Mouse (Mus musculus): ENCODE measurements at regions not wholly inside any gene's neighbourhood (a gene's known extent, or its start where the extent isn't known, plus 50 kb on each side); places are given as distances from the start of the nearest gene placed in this dataset.

DNA sequence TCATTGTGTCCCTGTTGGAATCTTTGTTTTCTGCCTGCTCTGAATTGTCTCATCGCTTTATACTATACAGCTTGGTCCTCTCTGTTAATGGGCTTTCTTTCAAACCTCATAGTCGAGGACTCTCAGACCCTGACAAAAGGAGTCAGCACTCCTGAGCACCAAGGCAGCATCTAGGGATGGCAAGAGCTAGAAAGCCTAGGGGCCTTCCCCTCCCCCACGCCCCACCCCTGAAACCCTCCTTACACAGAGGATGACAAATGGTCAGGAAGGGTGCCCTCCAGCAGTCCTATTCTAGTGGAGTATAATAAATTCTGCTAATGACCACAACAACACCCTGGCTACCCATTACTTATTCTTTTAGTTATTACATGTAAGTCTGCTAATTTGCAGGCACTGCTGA is 74.4 kb downstream of the Tbx19 start:
- no peak overlapping the region for H3K27ac ChIP-seq
- no peak overlapping the region for H3K4me3 ChIP-seq
- no peaks in the 10 kb centered on the region for H3K27me3 ChIP-seq (ENCODE audit: poor library complexity, severe bottlenecking)
- 73% methylated on average over 3 of the region's 3 CpGs for whole genome bisulfite sequencing
- no peaks in the 10 kb centered on the region for H3K36me3 ChIP-seq (replicated peaks)
- no peaks in the 10 kb centered on the region for H3K4me1 ChIP-seq
- no peak for DNase-seq (ENCODE audit: extremely low spot score, low spot score)
- H3K9me3 ChIP-seq, result no peaks in the 10 kb centered on the region

DNA sequence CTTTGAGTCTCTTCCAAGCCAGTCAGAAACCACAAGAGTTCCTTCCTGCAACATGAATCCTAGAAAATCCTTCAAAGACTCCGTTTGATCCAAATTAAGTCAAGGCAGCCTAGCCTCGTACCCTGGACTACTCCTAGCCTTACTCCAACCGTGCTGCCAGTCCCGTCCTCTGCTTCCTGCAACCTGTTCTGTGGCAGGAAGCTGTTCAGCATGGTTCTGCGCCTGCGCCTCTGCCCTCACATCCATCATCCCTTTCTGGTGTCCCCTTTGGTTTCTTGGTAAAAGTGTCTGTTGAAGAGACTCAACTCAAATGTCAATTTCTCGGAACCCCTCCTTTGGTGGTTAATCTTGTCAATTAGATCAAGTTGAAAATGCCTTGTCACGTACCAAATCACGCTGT is 75.8 kb downstream of the Tbx19 start:
- Histone ChIP-seq H3K27me3 (ENCODE audit: poor library complexity, severe bottlenecking) (no peaks in the 10 kb centered on the region), H3K9me3 (no peaks in the 10 kb centered on the region), H3K27ac (no peak overlapping the region), H3K36me3 (replicated peaks) (no peaks in the 10 kb centered on the region), H3K4me1 (no peaks in the 10 kb centered on the region), H3K4me3 (no peak overlapping the region)
- no peak for DNase-seq (ENCODE audit: extremely low spot score, low spot score)
- WGBS, result 90% methylated on average over 9 of the region's 9 CpGs

DNA sequence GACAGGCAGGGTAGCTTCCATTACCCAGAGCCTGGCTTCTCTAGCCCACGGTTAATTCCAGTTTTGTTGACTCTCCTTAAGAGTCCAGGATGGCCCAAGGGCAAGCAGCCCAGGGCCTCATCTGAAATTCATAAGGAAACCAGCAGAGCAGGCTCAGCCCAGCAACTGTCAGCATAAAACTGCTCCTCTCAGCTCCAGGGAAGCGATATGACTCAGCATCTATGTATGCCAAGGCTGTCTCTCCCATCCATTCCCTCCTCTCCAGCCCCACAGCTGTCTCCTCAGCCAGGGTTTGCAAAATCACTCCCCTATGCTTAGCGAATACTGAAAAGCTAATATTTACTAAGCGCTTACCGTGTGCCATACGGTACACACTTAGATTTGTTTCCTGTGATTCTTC is 76.4 kb downstream of the Tbx19 start:
- Histone ChIP-seq H3K4me1 (no peaks in the 10 kb centered on the region), H3K27me3 (ENCODE audit: poor library complexity, severe bottlenecking) (no peaks in the 10 kb centered on the region), H3K27ac (no peak overlapping the region), H3K9me3 (no peaks in the 10 kb centered on the region), H3K4me3 (no peak overlapping the region), H3K36me3 (replicated peaks) (no peaks in the 10 kb centered on the region)
- DNase-seq (ENCODE audit: extremely low spot score, low spot score), result no peak
- 92% methylated on average over 6 of the region's 6 CpGs for WGBS

DNA sequence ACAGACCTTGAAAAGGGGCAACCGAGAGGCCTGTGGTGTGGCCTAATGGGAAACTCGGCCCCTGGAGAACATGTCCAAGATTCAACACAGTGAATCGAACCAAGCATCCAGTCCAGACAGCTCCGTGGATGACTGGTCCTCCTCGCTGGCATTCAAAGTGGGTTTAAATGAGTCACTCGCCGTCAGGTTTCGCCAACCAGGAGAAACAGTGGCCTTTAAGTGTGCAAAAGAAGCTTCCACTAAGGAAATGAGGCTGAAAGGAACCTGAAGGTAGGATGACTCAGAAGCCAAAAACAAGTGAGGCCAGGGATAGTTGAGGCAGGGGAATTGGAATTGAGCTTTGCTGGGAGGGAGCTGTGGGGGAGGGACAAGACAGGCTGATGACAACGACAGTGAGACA is 80.2 kb downstream of the Tbx19 start:
- DNase-seq (ENCODE audit: extremely low spot score, low spot score), result no peak
- H3K4me3 ChIP-seq, result no peak overlapping the region
- no peaks in the 10 kb centered on the region for H3K27me3 ChIP-seq (ENCODE audit: poor library complexity, severe bottlenecking)
- no peak overlapping the region for H3K27ac ChIP-seq
- WGBS, result 89% methylated on average over 9 of the region's 9 CpGs
- no peaks in the 10 kb centered on the region for H3K9me3 ChIP-seq
- H3K36me3 ChIP-seq (replicated peaks), result no peaks in the 10 kb centered on the region
- H3K4me1 ChIP-seq, result peaks cover 8% of the 10 kb centered on the region

DNA sequence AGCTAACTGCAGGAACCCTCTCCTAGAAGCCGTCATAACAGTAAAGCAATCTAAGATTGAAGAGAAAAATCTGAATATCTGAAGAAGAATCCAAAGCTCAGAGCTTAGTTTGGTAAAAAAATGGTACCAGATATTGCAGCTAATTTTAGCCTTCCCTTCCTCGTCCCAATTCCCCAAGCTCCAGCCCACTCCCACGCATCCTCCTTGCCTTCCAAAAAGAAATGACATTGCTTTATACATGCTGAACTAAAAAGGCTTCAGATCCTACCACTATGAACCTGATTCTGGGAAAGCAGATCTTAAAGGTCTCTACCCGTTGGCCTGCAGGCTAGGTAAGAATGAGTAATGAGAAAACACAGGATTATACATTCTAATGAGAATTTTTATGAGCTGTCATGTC is 83.3 kb downstream of the Tbx19 start:
- no peak overlapping the region for H3K4me3 ChIP-seq
- DNase-seq (ENCODE audit: extremely low spot score, low spot score), result no peak
- peaks cover 13% of the 10 kb centered on the region for H3K4me1 ChIP-seq
- H3K36me3 ChIP-seq (replicated peaks), result no peaks in the 10 kb centered on the region
- no peaks in the 10 kb centered on the region for H3K9me3 ChIP-seq
- WGBS, result 86% methylated on average over 4 of the region's 4 CpGs
- no peak overlapping the region for H3K27ac ChIP-seq
- no peaks in the 10 kb centered on the region for H3K27me3 ChIP-seq (ENCODE audit: poor library complexity, severe bottlenecking)

DNA sequence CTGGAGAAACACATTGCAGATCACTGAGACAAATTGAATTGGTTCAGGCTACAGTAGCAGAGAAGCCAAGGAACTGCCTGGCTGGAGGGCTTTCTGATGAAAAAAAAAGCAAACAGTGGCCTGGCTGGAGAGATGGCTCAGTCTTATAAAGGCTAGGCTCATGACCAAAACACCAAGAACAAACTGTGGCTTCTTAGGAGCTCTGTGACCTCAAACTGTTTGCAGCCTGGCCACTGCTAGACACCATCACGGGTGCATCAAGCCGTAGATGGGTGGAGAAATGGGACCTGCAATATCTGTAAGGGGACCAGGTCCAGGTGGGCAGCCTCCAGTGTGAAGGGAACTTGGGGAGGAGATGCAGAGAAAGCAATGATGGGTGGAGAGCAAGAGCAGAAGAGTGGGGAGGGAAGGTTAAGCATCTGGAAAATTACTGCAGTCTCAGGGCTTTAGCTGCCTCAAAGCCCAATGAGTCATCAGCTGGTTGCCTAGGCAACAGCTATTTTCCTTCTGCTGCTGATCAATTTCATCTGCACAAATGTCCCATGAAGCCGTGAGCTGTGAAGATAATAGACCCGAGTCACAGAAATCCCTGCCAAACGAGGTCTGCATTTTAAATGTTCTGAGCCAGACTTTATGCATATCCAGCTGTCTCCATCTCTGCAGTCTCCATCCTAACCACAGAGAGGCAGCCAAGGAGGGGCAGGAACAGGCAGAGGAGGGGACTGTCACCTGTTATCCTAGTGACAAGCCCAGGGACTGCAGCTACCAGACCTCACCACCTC is 85.1 kb downstream of the Tbx19 start:
- DNase-seq (ENCODE audit: extremely low spot score, low spot score), result peak; percentile 24
- Histone ChIP-seq H3K4me1 (peaks cover 13% of the 10 kb centered on the region), H3K27me3 (ENCODE audit: poor library complexity, severe bottlenecking) (no peaks in the 10 kb centered on the region), H3K36me3 (replicated peaks) (no peaks in the 10 kb centered on the region), H3K9me3 (no peaks in the 10 kb centered on the region), H3K4me3 (no peak overlapping the region), H3K27ac (peak overlapping the region; percentile 45; the same call in 1 of the 2 replicates)
- 53% methylated on average over 5 of the region's 5 CpGs for WGBS

DNA sequence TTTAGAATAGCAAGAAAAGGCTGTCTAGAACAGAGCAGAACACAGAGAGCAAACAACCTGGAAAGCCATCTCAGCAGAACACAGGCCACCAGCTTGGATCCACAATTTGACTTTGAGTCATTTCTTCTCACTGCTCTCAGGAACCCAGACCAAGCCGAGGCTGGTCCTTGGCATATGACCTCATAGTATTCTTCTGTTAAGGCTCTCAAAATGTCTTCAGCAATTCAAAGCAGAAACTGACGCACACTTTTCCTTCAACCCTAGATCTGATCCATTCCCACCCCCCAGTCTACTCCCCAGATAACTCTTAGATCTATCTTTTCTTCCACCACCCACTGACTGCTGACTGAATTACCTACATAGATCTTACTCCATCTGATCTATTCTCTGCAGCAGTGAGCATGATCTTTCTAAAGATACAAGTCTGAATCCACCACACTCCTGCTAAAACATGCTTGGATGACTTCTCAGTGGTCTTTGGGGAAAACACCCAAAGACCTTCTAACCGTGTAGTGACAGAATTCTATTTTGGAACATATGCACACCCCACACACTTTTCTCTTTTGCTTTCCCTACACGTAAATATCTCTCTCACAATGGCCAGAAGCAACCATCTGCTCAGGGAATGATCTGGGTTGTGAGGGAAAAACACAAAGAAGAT is 88.6 kb downstream of the Tbx19 start:
- H3K4me3 ChIP-seq, result no peak overlapping the region

DNA sequence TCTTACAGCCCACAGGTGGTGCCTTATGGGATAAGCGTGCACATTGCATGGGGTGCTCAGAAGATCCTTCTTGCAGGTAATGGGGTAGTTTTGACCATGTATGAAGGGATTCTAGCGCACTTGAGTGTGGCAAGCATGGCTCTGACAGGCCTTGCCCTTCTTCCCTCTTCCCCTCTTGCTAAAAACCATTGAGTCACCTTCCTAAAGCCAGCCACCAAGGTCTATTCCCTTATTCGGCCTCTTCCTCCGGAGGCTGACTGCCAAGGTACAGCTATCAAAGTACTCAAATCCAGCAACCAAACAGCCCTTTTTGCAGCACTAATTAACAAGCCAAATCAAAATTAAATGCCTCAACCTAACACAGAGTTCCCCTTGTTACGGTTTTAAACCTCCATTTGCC is 95.6 kb downstream of the Tbx19 start:
- DNase-seq (ENCODE audit: extremely low spot score, low spot score), result no peak
- Histone ChIP-seq H3K4me3 (no peak overlapping the region), H3K27me3 (ENCODE audit: poor library complexity, severe bottlenecking) (no peaks in the 10 kb centered on the region), H3K4me1 (peaks cover 16% of the 10 kb centered on the region; the same call in 1 of the 2 replicates), H3K9me3 (no peaks in the 10 kb centered on the region), H3K27ac (no peak overlapping the region), H3K36me3 (replicated peaks) (no peaks in the 10 kb centered on the region)
- 82% methylated on average over 5 of the region's 5 CpGs for WGBS

More for the DNA sequence above, 88.6 kb downstream of the Tbx19 start:
- DNase-seq (ENCODE audit: extremely low spot score, low spot score), result no peak
- H3K27me3 ChIP-seq (ENCODE audit: poor library complexity, severe bottlenecking), result no peaks in the 10 kb centered on the region
- H3K27ac ChIP-seq, result no peak overlapping the region
- H3K36me3 ChIP-seq (replicated peaks), result no peaks in the 10 kb centered on the region
- 87% methylated on average over 4 of the region's 4 CpGs for WGBS
- H3K9me3 ChIP-seq, result no peaks in the 10 kb centered on the region
- H3K4me1 ChIP-seq, result peaks cover 13% of the 10 kb centered on the region

DNA sequence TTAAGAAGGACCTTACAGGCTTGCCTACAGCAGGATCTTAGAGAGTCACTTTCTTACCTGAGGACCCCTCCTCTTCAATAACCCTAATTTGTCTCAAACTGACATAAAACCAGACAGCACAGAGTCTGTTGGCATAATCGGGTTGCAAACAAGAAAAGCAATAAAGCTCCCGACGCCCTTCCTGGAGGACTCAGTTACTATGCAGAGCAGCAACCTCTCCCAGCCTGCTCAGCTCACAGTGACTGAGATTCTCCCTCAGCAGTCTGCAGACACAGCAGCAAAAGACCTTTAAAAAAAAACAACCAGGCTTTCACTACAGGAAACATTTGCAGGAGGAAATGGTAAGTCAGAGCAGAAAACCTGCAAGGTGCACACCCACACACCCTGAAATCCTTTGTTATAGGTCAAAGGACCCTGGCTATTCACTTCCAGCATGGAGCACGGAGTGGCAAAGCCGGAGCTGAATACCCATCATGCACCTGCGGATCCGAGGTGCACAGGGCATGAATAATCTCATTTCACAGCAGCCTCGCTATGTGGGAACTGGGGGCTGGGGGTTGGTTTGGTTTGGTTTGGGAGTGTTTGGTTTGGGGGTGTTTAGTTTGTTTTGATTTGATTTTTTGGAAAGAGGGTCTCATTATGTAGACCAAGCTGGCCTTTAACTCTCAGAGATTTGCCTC is 97.6 kb downstream of the Tbx19 start:
- Histone ChIP-seq H3K27ac (0 out of 2 replicates have a peak overlapping the region, but pooled peaks have one; percentile 30), H3K27me3 (ENCODE audit: poor library complexity, severe bottlenecking) (no peaks in the 10 kb centered on the region), H3K4me1 (peaks cover 16% of the 10 kb centered on the region; the same call in 1 of the 2 replicates), H3K4me3 (no peak overlapping the region), H3K36me3 (replicated peaks) (no peaks in the 10 kb centered on the region), H3K9me3 (no peaks in the 10 kb centered on the region)
- no peak for DNase-seq (ENCODE audit: extremely low spot score, low spot score)
- WGBS, result 62% methylated on average over 8 of the region's 8 CpGs

DNA sequence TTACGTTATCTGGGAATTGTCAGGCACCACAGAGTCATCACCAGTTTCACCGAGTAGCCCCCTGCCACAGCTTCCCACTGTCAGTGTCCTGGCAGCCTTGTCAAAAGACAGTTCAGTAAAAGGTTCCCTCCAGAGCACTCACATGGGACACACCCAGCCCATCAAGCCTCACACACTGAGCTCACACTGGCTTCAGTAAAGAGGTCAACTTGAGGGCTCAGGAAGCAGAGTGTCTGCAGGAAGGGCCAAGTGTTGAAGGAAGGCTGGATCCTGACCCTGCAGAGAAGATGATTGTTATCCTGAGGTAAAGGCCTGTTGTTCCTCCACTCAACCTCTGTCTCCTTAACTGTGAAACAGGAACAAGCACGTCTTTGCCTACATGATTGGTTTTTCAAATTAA is 99.2 kb downstream of the Tbx19 start:
- H3K27ac ChIP-seq, result no peak overlapping the region
- DNase-seq (ENCODE audit: extremely low spot score, low spot score), result no peak
- peaks cover 16% of the 10 kb centered on the region; the same call in 1 of the 2 replicates for H3K4me1 ChIP-seq
- H3K27me3 ChIP-seq (ENCODE audit: poor library complexity, severe bottlenecking), result no peaks in the 10 kb centered on the region
- H3K4me3 ChIP-seq, result no peak overlapping the region
- no peaks in the 10 kb centered on the region for H3K36me3 ChIP-seq (replicated peaks)
- H3K9me3 ChIP-seq, result no peaks in the 10 kb centered on the region
- WGBS, result 84% methylated on average over 3 of the region's 3 CpGs

DNA sequence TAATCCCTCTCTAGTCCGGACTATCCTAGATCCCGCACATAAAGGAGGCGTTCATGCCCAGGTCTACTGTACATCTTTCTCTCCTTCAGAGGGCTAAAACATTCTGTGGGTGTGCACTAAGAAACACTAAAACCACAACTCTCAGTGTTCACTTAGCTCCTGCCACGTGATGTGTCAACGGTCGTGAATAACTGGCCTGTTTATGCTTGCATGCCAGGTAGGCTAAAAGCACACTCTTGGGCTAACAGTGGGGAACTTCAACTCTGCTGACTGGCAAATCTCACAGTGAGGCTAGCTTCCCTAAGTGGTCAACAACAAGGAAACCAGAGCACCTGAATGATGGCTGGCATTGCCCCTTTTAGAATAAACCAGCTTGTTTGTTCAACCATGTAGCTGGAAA is 106.3 kb downstream of the Tbx19 start:
- Histone ChIP-seq H3K4me1 (no peaks in the 10 kb centered on the region), H3K27me3 (ENCODE audit: poor library complexity, severe bottlenecking) (no peaks in the 10 kb centered on the region), H3K9me3 (no peaks in the 10 kb centered on the region), H3K27ac (no peak overlapping the region), H3K36me3 (replicated peaks) (no peaks in the 10 kb centered on the region), H3K4me3 (no peak overlapping the region)
- DNase-seq (ENCODE audit: extremely low spot score, low spot score), result no peak
- WGBS, result 87% methylated on average over 6 of the region's 6 CpGs

DNA sequence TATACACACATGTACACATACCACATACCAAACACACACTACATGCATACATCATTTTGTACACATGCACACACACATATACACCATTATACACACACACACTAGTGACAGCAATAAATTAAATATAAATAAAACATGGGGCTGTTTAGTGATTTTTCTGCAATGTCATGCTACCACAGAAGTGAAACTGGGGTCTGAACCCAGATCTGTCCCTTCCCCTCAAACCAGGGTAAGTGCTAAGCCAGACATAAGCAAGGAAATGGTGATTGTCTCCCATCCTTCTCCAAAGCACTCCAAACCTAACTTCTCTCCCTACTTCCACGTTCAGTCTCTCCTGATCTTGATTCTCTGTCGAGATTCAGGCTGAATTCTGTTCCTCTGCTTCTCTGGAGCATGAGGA is 109.3 kb downstream of the Tbx19 start:
- Histone ChIP-seq H3K9me3 (no peaks in the 10 kb centered on the region), H3K36me3 (replicated peaks) (no peaks in the 10 kb centered on the region), H3K4me1 (peaks cover 6% of the 10 kb centered on the region), H3K27me3 (ENCODE audit: poor library complexity, severe bottlenecking) (no peaks in the 10 kb centered on the region), H3K4me3 (no peak overlapping the region), H3K27ac (no peak overlapping the region)
- DNase-seq (ENCODE audit: extremely low spot score, low spot score), result no peak
- 66% methylated on average over 2 of the region's 2 CpGs for WGBS

DNA sequence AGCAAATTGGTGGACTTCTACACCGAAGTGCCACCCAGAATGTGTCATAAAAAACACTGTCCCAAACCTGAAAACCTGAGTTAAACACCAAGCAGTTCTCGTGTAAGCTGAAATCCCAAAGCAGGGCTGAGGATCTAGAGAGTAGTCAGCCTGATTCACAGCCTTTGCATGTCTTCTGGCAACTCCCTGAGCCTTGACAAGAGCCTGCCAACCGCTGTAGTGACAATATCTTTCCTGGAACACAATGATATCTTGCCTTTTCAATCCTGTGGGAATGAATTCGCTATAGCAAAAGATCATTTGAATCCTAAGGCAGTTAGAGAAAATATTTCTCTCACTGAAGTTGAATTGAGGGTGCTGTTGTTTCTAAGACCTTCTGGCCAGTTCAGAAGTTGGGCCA is 110.4 kb downstream of the Tbx19 start:
- H3K36me3 ChIP-seq (replicated peaks), result no peaks in the 10 kb centered on the region
- WGBS, result 82% methylated on average over 4 of the region's 4 CpGs

More for the DNA sequence above, 110.4 kb downstream of the Tbx19 start:
- no peak overlapping the region for H3K4me3 ChIP-seq
- H3K27me3 ChIP-seq (ENCODE audit: poor library complexity, severe bottlenecking), result no peaks in the 10 kb centered on the region
- no peaks in the 10 kb centered on the region for H3K9me3 ChIP-seq
- H3K4me1 ChIP-seq, result peaks cover 11% of the 10 kb centered on the region
- no peak overlapping the region for H3K27ac ChIP-seq
- no peak for DNase-seq (ENCODE audit: extremely low spot score, low spot score)

Data from forebrain, embryonic 10.5 days (tissue).